Mouse (Mus musculus) heart, postnatal 0 days (tissue): ENCODE measurements at regions not wholly inside any gene's neighbourhood (a gene's known extent, or its start where the extent isn't known, plus 50 kb on each side); places are given as distances from the start of the nearest gene placed in this dataset.

ENCODE experiments used
- ATAC-seq: fragments of 200-750 bp; cut with Nextera tagmentation; 2 replicates; pipeline ENCODE4 v1.8.0; 2017; ENCODE audit warnings: low read depth, moderate number of reproducible peaks, moderate library complexity; ENCODE audit not compliant: insufficient read depth
- DNase-seq: peaks from one replicate; pipeline ENCODE4 v3.0.0-alpha.2; 2016; ENCODE audit warnings: low spot score
- H3K27ac ChIP-seq: fragments of 300-500 bp; sonication (generic); 2 replicates; pipeline ENCODE4 v1.5.1; 2014; ENCODE audit warnings: low read depth, mild to moderate bottlenecking
- H3K27me3 ChIP-seq: fragments of 300-500 bp; sonication (generic); 2 replicates; pipeline ENCODE4 v1.6.1; 2014; ENCODE audit warnings: low read length, mixed read lengths; ENCODE audit not compliant: control insufficient read depth, insufficient read depth
- H3K36me3 ChIP-seq: fragments of 300-500 bp; sonication (generic); replicated peaks from 2 replicates; pipeline ENCODE4 v1.6.1; 2014; ENCODE audit warnings: low read length, mixed read lengths; ENCODE audit not compliant: control insufficient read depth, insufficient read depth
- H3K4me1 ChIP-seq: fragments of 300-500 bp; sonication (generic); 2 replicates; pipeline ENCODE4 v1.6.1; 2014; ENCODE audit warnings: antibody characterized with exemption; ENCODE audit not compliant: control insufficient read depth, insufficient read depth
- H3K4me2 ChIP-seq: fragments of 300-500 bp; sonication (generic); 2 replicates; pipeline ENCODE4 v1.6.1; 2014; ENCODE audit warnings: low read depth, mild to moderate bottlenecking, low read length, moderate library complexity
- H3K4me3 ChIP-seq: fragments of 300-500 bp; sonication (generic); 2 replicates; pipeline ENCODE4 v1.5.1; 2014; ENCODE audit warnings: low read depth, low read length
- H3K9ac ChIP-seq: fragments of 300-500 bp; sonication (generic); replicated peaks from 2 replicates; pipeline ENCODE4 v1.6.1; 2014; ENCODE audit warnings: low read depth, low read length, mixed read lengths
- H3K9me3 ChIP-seq: fragments of 300-500 bp; sonication (generic); replicated peaks from 2 replicates; pipeline ENCODE4 v1.6.1; 2016; ENCODE audit warnings: low read length; ENCODE audit not compliant: control insufficient read depth
- CTCF ChIP-seq: IDR thresholded peaks from 2 replicates; pipeline ENCODE4 v1.5.1; 2016; ENCODE audit warnings: antibody characterized with exemption, control low read depth, low read depth
- EP300 ChIP-seq: IDR thresholded peaks from 2 replicates; pipeline ENCODE4 v1.6.1; 2016; ENCODE audit warnings: antibody characterized with exemption, low read depth
- WGBS: fragments of 180-500 bp; shearing (Covaris S2); extraction: QIAGEN DNeasy Blood & Tissue Kit; methylation state at CpG from one replicate; pipeline ENCODE4 v1.1.7; 2014; 5-methylcytosine and 5-hydroxymethylcytosine counted together

GRCm38 (mm10) chr4:131041210-131041609, 97.0 kb downstream of the Matn1 start:
- no peak overlapping the region for H3K9ac ChIP-seq
- no peak overlapping the region for H3K27ac ChIP-seq
- no peak for ATAC-seq
- H3K4me1 ChIP-seq = no peaks in the 10 kb centered on the region
- no peak for DNase-seq
- H3K36me3 ChIP-seq = no peaks in the 10 kb centered on the region
- no peak overlapping the region for H3K4me3 ChIP-seq
- peaks cover 4% of the 10 kb centered on the region; the same call in 1 of the 2 replicates for H3K27me3 ChIP-seq
- TF ChIP-seq EP300 = no peak
- TF ChIP-seq CTCF = no peak
- no peak overlapping the region for H3K4me2 ChIP-seq
- H3K9me3 ChIP-seq = no peaks in the 10 kb centered on the region
- 74% methylated on average over 2 of the region's 2 CpGs for WGBS

GRCm38 (mm10) chr4:131046101-131046500, 101.9 kb downstream of the Matn1 start:
- H3K9me3 ChIP-seq = no peaks in the 10 kb centered on the region
- no peak for DNase-seq
- H3K36me3 ChIP-seq = no peaks in the 10 kb centered on the region
- no peaks in the 10 kb centered on the region for H3K27me3 ChIP-seq
- WGBS = 44% methylated on average over 8 of the region's 8 CpGs
- no peak overlapping the region for H3K27ac ChIP-seq
- TF ChIP-seq CTCF (no peak), EP300 (no peak)
- no peak overlapping the region for H3K4me2 ChIP-seq
- no peak overlapping the region for H3K4me3 ChIP-seq
- ATAC-seq = no peak
- H3K4me1 ChIP-seq = no peaks in the 10 kb centered on the region
- H3K9ac ChIP-seq = no peak overlapping the region

- DNase-seq (no peak), ATAC-seq (no peak)
- no peak overlapping the region for H3K27ac ChIP-seq
- no peak overlapping the region for H3K4me3 ChIP-seq
- TF ChIP-seq EP300 (no peak), CTCF (no peak)
- no peak overlapping the region for H3K9ac ChIP-seq
- H3K27me3 ChIP-seq = no peaks in the 10 kb centered on the region
- no peaks in the 10 kb centered on the region for H3K36me3 ChIP-seq
- H3K4me2 ChIP-seq = no peak overlapping the region
- H3K4me1 ChIP-seq = no peaks in the 10 kb centered on the region
- 25% methylated on average over 12 of the region's 12 CpGs for WGBS
- no peaks in the 10 kb centered on the region for H3K9me3 ChIP-seq
Measured at GRCm38 (mm10) chr4:131046969-131047650, 102.9 kb downstream of the Matn1 start.

GRCm38 (mm10) chr4:131056293-131056692, 112.1 kb downstream of the Matn1 start:
- Histone ChIP-seq H3K36me3 (no peaks in the 10 kb centered on the region), H3K27me3 (0 out of 2 replicates have a peak, but pooled peaks cover 5% of the 10 kb centered on the region), H3K9me3 (no peaks in the 10 kb centered on the region), H3K4me3 (no peak overlapping the region), H3K9ac (no peak overlapping the region), H3K4me2 (no peak overlapping the region), H3K27ac (no peak overlapping the region), H3K4me1 (no peaks in the 10 kb centered on the region)
- DNase-seq (no peak), ATAC-seq (no peak)
- TF ChIP-seq EP300 (no peak), CTCF (no peak)
- 75% methylated on average over 3 of the region's 3 CpGs for WGBS

GRCm38 (mm10) chr4:131059572-131059971, 115.4 kb downstream of the Matn1 start:
- DNase-seq (no peak), ATAC-seq (no peak)
- Histone ChIP-seq H3K9ac (no peak overlapping the region), H3K27ac (no peak overlapping the region), H3K4me3 (no peak overlapping the region), H3K36me3 (no peaks in the 10 kb centered on the region), H3K4me1 (no peaks in the 10 kb centered on the region), H3K4me2 (no peak overlapping the region), H3K9me3 (no peaks in the 10 kb centered on the region), H3K27me3 (0 out of 2 replicates have a peak, but pooled peaks cover 8% of the 10 kb centered on the region)
- TF ChIP-seq EP300 (no peak), CTCF (no peak)
- 60% methylated on average over 7 of the region's 7 CpGs for WGBS

DNA sequence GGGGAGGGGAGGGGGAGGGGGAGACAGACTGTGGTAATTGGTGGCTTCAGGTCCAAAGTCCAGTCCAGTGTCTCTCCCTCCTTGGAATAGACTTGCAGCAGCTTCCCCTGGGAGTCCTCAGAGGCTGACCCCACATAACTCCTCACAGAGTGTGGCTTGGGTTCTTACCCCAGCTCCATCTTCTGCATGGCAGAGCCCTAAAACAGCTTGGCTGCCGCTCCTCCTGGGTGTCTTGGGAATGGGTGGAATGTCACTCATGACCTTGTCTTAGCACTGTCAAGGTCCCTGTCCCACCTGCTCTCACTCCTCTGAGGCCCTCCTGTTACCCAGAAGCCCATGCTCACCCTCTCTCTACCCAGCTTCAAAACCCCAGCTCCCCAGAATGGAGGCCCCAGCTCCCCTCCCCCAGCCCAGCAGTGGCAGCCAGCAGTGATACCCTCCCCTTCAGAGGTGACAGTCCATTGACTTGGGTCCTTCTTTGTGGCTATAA, 116.1 kb downstream of the Matn1 start:
- Histone ChIP-seq H3K4me2 (no peak overlapping the region), H3K4me3 (no peak overlapping the region), H3K27ac (no peak overlapping the region), H3K27me3 (0 out of 2 replicates have a peak, but pooled peaks cover 8% of the 10 kb centered on the region), H3K4me1 (no peaks in the 10 kb centered on the region), H3K36me3 (no peaks in the 10 kb centered on the region), H3K9ac (no peak overlapping the region), H3K9me3 (no peaks in the 10 kb centered on the region)
- no peak for ATAC-seq
- DNase-seq = no peak
- TF ChIP-seq EP300 (no peak), CTCF (no peak)
- 50% methylated on average over 1 of the region's 1 CpGs for WGBS
